Mouse (Mus musculus): ENCODE data around the gene Actr2.

DNA sequence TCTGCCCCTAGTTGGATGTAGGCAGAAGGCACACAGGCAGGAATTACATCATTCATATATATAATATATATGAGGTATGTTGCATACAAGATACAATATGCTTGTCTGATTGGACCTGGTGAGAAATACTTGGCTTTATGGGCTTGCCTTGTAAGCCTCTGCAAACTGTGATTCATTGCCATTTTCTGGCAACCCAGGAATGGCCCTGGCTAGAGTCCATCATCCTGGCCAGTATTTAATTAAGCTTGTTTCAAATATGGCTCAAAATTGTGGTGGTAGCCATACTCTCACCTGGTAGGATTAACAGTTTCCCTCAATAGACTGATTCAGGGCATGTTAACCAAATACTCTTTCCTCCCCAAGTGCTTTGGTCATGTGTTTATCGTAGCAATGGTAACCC, 46.6 kb downstream of the Actr2 start:
- TF ChIP-seq POLR2A (IDR thresholded peaks at IDR 0.05; ENCODE audit: borderline replicate concordance, low read depth, low read length) (no peak), CTCF (IDR thresholded peaks at IDR 0.05; ENCODE audit: low read depth, low read length) (no peak)
